Comparison of ENCODE assay signal across 19 mouse cellular contexts in the genomic region with DNA sequence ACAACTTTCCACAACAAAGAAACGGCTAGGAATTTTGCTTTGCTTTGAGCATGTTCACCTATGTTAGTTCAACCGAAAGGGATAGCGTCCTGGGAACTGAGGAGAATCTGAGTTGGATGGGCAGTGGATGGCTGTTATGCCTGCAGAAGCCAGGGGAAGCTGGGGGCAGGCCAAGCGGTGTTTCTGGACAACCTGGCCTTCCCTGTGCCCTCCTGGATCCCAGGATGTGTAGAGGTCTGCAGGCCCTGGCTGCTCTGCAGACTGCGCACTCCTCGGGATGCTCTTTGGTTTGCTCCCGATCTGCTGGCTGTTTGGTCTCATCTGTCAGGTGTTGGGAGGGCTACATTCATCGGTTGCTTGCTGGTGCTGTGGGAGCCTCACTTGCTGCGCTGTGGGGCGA.
"Had no signal": no experiment of that assay in that cellular context is flagged by ENCODE, and none has a peak within 500 bp of the region (broad histone marks: within the 10 kb centered on the region; RNA-seq: fewer than 3 reads in every experiment).

No protein-coding gene starts in this region.

- H3K9me3 ChIP-seq: midbrain, embryonic 10.5 days; midbrain, embryonic 12.5 days; neural tube, embryonic 13.5 days; neural tube, embryonic 15.5 days had no signal

- ATAC-seq: midbrain, embryonic 16.5 days had no signal

- H3K27me3 ChIP-seq: midbrain, embryonic 12.5 days; neural tube, embryonic 13.5 days; neural tube, embryonic 15.5 days had no signal

- H3K4me2 ChIP-seq: lung, embryonic 14.5 days; midbrain, embryonic 12.5 days; neural tube, embryonic 13.5 days; neural tube, embryonic 15.5 days had no signal

- H3K4me1 ChIP-seq: midbrain, embryonic 10.5 days; midbrain, embryonic 12.5 days; neural tube, embryonic 13.5 days; neural tube, embryonic 15.5 days had no signal

- H3K9ac ChIP-seq: lung, embryonic 14.5 days; midbrain, embryonic 12.5 days; neural tube, embryonic 13.5 days; neural tube, embryonic 15.5 days had no signal

- DNase-seq: lung, adult 18-20 months; lung, embryonic 14.5 days; lung, postnatal 10 days; lung, postnatal 4 days; midbrain, embryonic 14.5 days; retina, postnatal 1 day; right cerebral cortex, adult 18-20 months; right cerebral cortex, postnatal 25 days; right cerebral cortex, postnatal 4 days; spleen, adult 18-20 months; thymus, adult 2 months; thymus, postnatal 14 days; thymus, postnatal 36 days had no signal

- H3K27ac ChIP-seq: midbrain, embryonic 10.5 days; midbrain, embryonic 12.5 days; neural tube, embryonic 13.5 days; neural tube, embryonic 15.5 days had no signal

- H3K4me3 ChIP-seq: midbrain, embryonic 10.5 days; midbrain, embryonic 12.5 days; myocyte; neural tube, embryonic 13.5 days; neural tube, embryonic 15.5 days had no signal
